Mouse (Mus musculus): ENCODE results near the gene Ccdc106.
"Not testable (repeated sequence)": the region's sequence is repeated elsewhere in the genome, so short reads cannot be mapped to it uniquely, and the experiment has no call there.

DNA sequence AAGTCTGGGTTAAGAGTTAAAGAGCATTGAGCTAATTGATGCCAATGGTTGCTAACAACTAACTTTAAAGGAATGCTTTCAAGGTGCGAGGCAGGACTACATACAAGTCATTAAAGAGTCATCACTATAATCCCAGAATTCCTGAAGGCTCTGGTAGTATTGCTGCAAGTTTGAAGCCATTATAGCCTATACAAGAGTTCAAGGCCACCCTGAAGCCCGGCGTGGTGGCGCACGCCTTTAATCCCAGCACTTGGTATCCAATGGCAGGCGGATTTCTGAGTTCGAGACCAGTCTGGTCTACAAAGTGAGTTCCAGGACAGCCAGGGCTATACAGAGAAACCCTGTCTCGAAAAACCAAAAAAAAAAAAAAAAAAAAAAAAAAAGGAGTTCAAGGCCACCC is 777 bp upstream of the Ccdc106 start:
- not testable (repeated sequence) for TF ChIP-seq HCFC1 (IDR thresholded peaks at IDR 0.05; ENCODE audit: borderline replicate concordance, insufficient read depth, low read length); CHD2 (IDR thresholded peaks at IDR 0.05; ENCODE audit: low read depth, low read length); MAFK (IDR thresholded peaks at IDR 0.05; ENCODE audit: insufficient read depth, low read depth, low read length); ZNF384 (IDR thresholded peaks at IDR 0.05; ENCODE audit: low read depth, low read length); ZC3H11A (IDR thresholded peaks at IDR 0.05; ENCODE audit: borderline replicate concordance, low read depth, low read length)

Measured in ES-E14 (cell line).